Mouse (Mus musculus): ENCODE data around the gene Rrad. TPM values are rescaled to one million over a fixed set of nuclear protein-coding genes. Genes with fewer than 3 reads are reported as not detected.
A peak's percentile ranks its signal among the peaks of the same experiment; 100 is the strongest.

The Rrad gene
- polyA plus RNA-seq, 1 experiment from 2014 or later: 1.6 TPM

- H3K4me2 ChIP-seq (ENCODE audit: low read depth, low read length): no peak overlapping the region
- H3K27ac ChIP-seq (ENCODE audit: low read depth, low read length): no peak overlapping the region
- H3K36me3 ChIP-seq (ENCODE audit: control insufficient read depth, insufficient read depth, low read length): no peaks in the 10 kb centered on the region
- 55% methylated on average over 6 of the region's 6 CpGs for WGBS
- no peaks in the 10 kb centered on the region for H3K4me1 ChIP-seq (ENCODE audit: control insufficient read depth, insufficient read depth, low read length)
- no peak overlapping the region for H3K4me3 ChIP-seq (ENCODE audit: low read depth, low read length)
- H3K9me3 ChIP-seq (ENCODE audit: control insufficient read depth, low read length): no peaks in the 10 kb centered on the region
- no peak for ATAC-seq (ENCODE audit: low read depth)
- H3K27me3 ChIP-seq (ENCODE audit: control insufficient read depth, insufficient read depth, low read length): no peaks in the 10 kb centered on the region
- no peak overlapping the region for H3K9ac ChIP-seq (replicated peaks; ENCODE audit: low read depth, low read length)
Measured at GRCm38 (mm10) chr8:104606329-104606728, 24.8 kb downstream of the Rrad start.

- Histone ChIP-seq H3K4me2 (ENCODE audit: low read depth, low read length) (no peak overlapping the region), H3K27ac (ENCODE audit: low read depth, low read length) (no peak overlapping the region), H3K36me3 (ENCODE audit: control insufficient read depth, insufficient read depth, low read length) (no peaks in the 10 kb centered on the region), H3K27me3 (ENCODE audit: control insufficient read depth, insufficient read depth, low read length) (no peaks in the 10 kb centered on the region), H3K4me1 (ENCODE audit: control insufficient read depth, insufficient read depth, low read length) (no peaks in the 10 kb centered on the region), H3K9ac (replicated peaks; ENCODE audit: low read depth, low read length) (no peak overlapping the region), H3K4me3 (ENCODE audit: low read depth, low read length) (no peak overlapping the region), H3K9me3 (ENCODE audit: control insufficient read depth, low read length) (no peaks in the 10 kb centered on the region)
- 60% methylated on average over 4 of the region's 4 CpGs for WGBS
- ATAC-seq (ENCODE audit: low read depth): no peak
Measured at GRCm38 (mm10) chr8:104603245-104603593, 27.9 kb downstream of the Rrad start.

- H3K4me3 ChIP-seq (ENCODE audit: low read depth, low read length): no peak overlapping the region
- no peak overlapping the region for H3K27ac ChIP-seq (ENCODE audit: low read depth, low read length)
- 20% methylated on average over 21 of the region's 21 CpGs for WGBS
- no peak overlapping the region for H3K9ac ChIP-seq (replicated peaks; ENCODE audit: low read depth, low read length)
- no peaks in the 10 kb centered on the region for H3K9me3 ChIP-seq (ENCODE audit: control insufficient read depth, low read length)
- ATAC-seq (ENCODE audit: low read depth): peak; percentile 93
- H3K4me1 ChIP-seq (ENCODE audit: control insufficient read depth, insufficient read depth, low read length): no peaks in the 10 kb centered on the region
- 0 out of 2 replicates have a peak, but pooled peaks cover 1% of the 10 kb centered on the region for H3K36me3 ChIP-seq (ENCODE audit: control insufficient read depth, insufficient read depth, low read length)
- H3K27me3 ChIP-seq (ENCODE audit: control insufficient read depth, insufficient read depth, low read length): no peaks in the 10 kb centered on the region
- peak overlapping the region; percentile 19; the same call in 1 of the 2 replicates for H3K4me2 ChIP-seq (ENCODE audit: low read depth, low read length)
Measured at GRCm38 (mm10) chr8:104602468-104603244, 28.5 kb downstream of the Rrad start.

- ATAC-seq (ENCODE audit: low read depth): peak; percentile 29
- Histone ChIP-seq H3K4me1 (ENCODE audit: control insufficient read depth, insufficient read depth, low read length) (no peaks in the 10 kb centered on the region), H3K9me3 (ENCODE audit: control insufficient read depth, low read length) (no peaks in the 10 kb centered on the region), H3K27ac (ENCODE audit: low read depth, low read length) (no peak overlapping the region), H3K4me2 (ENCODE audit: low read depth, low read length) (peak overlapping the region; percentile 19; the same call in 1 of the 2 replicates), H3K27me3 (ENCODE audit: control insufficient read depth, insufficient read depth, low read length) (no peaks in the 10 kb centered on the region), H3K4me3 (ENCODE audit: low read depth, low read length) (no peak overlapping the region), H3K36me3 (ENCODE audit: control insufficient read depth, insufficient read depth, low read length) (0 out of 2 replicates have a peak, but pooled peaks cover 3% of the 10 kb centered on the region), H3K9ac (replicated peaks; ENCODE audit: low read depth, low read length) (no peak overlapping the region)
- under 1% methylated on average over 12 of the region's 12 CpGs for WGBS
Measured at GRCm38 (mm10) chr8:104601941-104602371, 29.2 kb downstream of the Rrad start.

- Histone ChIP-seq H3K36me3 (ENCODE audit: control insufficient read depth, insufficient read depth, low read length) (peaks cover 5% of the 10 kb centered on the region; the same call in 1 of the 2 replicates), H3K4me2 (ENCODE audit: low read depth, low read length) (no peak overlapping the region), H3K4me1 (ENCODE audit: control insufficient read depth, insufficient read depth, low read length) (no peaks in the 10 kb centered on the region), H3K9me3 (ENCODE audit: control insufficient read depth, low read length) (no peaks in the 10 kb centered on the region), H3K27ac (ENCODE audit: low read depth, low read length) (no peak overlapping the region), H3K27me3 (ENCODE audit: control insufficient read depth, insufficient read depth, low read length) (no peaks in the 10 kb centered on the region), H3K4me3 (ENCODE audit: low read depth, low read length) (no peak overlapping the region), H3K9ac (replicated peaks; ENCODE audit: low read depth, low read length) (no peak overlapping the region)
- ATAC-seq (ENCODE audit: low read depth): no peak
- 20% methylated on average over 7 of the region's 7 CpGs for WGBS
Measured at GRCm38 (mm10) chr8:104601386-104601785, 29.7 kb downstream of the Rrad start.

- Histone ChIP-seq H3K36me3 (ENCODE audit: control insufficient read depth, insufficient read depth, low read length) (peaks cover 13% of the 10 kb centered on the region; the same call in 1 of the 2 replicates), H3K9me3 (ENCODE audit: control insufficient read depth, low read length) (no peaks in the 10 kb centered on the region), H3K27ac (ENCODE audit: low read depth, low read length) (no peak overlapping the region), H3K27me3 (ENCODE audit: control insufficient read depth, insufficient read depth, low read length) (no peaks in the 10 kb centered on the region), H3K4me1 (ENCODE audit: control insufficient read depth, insufficient read depth, low read length) (no peaks in the 10 kb centered on the region), H3K4me3 (ENCODE audit: low read depth, low read length) (no peak overlapping the region), H3K9ac (replicated peaks; ENCODE audit: low read depth, low read length) (no peak overlapping the region), H3K4me2 (ENCODE audit: low read depth, low read length) (no peak overlapping the region)
- no peak for ATAC-seq (ENCODE audit: low read depth)
- WGBS: 74% methylated on average over 6 of the region's 6 CpGs
Measured at GRCm38 (mm10) chr8:104598496-104598895, 32.6 kb downstream of the Rrad start.

- ATAC-seq (ENCODE audit: low read depth): no peak
- H3K9me3 ChIP-seq (ENCODE audit: control insufficient read depth, low read length): no peaks in the 10 kb centered on the region
- H3K27ac ChIP-seq (ENCODE audit: low read depth, low read length): no peak overlapping the region
- no peaks in the 10 kb centered on the region for H3K27me3 ChIP-seq (ENCODE audit: control insufficient read depth, insufficient read depth, low read length)
- WGBS: 83% methylated on average over 6 of the region's 6 CpGs
- H3K9ac ChIP-seq (replicated peaks; ENCODE audit: low read depth, low read length): no peak overlapping the region
- peaks cover 13% of the 10 kb centered on the region; the same call in 1 of the 2 replicates for H3K36me3 ChIP-seq (ENCODE audit: control insufficient read depth, insufficient read depth, low read length)
- H3K4me3 ChIP-seq (ENCODE audit: low read depth, low read length): no peak overlapping the region
- no peak overlapping the region for H3K4me2 ChIP-seq (ENCODE audit: low read depth, low read length)
- H3K4me1 ChIP-seq (ENCODE audit: control insufficient read depth, insufficient read depth, low read length): no peaks in the 10 kb centered on the region
Measured at GRCm38 (mm10) chr8:104597656-104598055, 33.5 kb downstream of the Rrad start.

GRCm38 (mm10) chr8:104595773-104596536 is 35.2 kb downstream of the Rrad start:
- H3K27me3 ChIP-seq (ENCODE audit: control insufficient read depth, insufficient read depth, low read length): no peaks in the 10 kb centered on the region
- no peak overlapping the region for H3K27ac ChIP-seq (ENCODE audit: low read depth, low read length)
- ATAC-seq (ENCODE audit: low read depth): no peak
- H3K9me3 ChIP-seq (ENCODE audit: control insufficient read depth, low read length): no peaks in the 10 kb centered on the region
- no peak overlapping the region for H3K9ac ChIP-seq (replicated peaks; ENCODE audit: low read depth, low read length)
- no peak overlapping the region for H3K4me2 ChIP-seq (ENCODE audit: low read depth, low read length)
- peaks cover 13% of the 10 kb centered on the region; the same call in 1 of the 2 replicates for H3K36me3 ChIP-seq (ENCODE audit: control insufficient read depth, insufficient read depth, low read length)
- WGBS: 89% methylated on average over 21 of the region's 21 CpGs
- peaks cover 8% of the 10 kb centered on the region; the same call in 1 of the 2 replicates for H3K4me1 ChIP-seq (ENCODE audit: control insufficient read depth, insufficient read depth, low read length)
- H3K4me3 ChIP-seq (ENCODE audit: low read depth, low read length): no peak overlapping the region

All from neural tube, embryonic 14.5 days (tissue).